Mouse (Mus musculus) gastrocnemius, adult 2 months (tissue): ENCODE measurements around the gene Adgrg1. TPM values are rescaled to one million over a fixed set of nuclear protein-coding genes. Genes with fewer than 3 reads are reported as not detected.

Source experiments
- DNase-seq: peaks from one replicate; pipeline ENCODE4 v3.0.0; 2022
- H3K27ac ChIP-seq: fragments of 200-600 bp; 2 replicates; pipeline ENCODE4 v1.8.1; 2022; ENCODE audit warnings: mild to moderate bottlenecking
- H3K4me3 ChIP-seq: fragments of 200-600 bp; 2 replicates; pipeline ENCODE4 v1.8.1; 2022; ENCODE audit warnings: mild to moderate bottlenecking, moderate library complexity
- CTCF ChIP-seq: fragments of 200-600 bp; IDR thresholded peaks from 2 replicates; pipeline ENCODE4 v1.8.1; 2022; ENCODE audit warnings: antibody characterized with exemption, mild to moderate bottlenecking, moderate library complexity
- intact Hi-C: fragments of 180-260 bp; cut with DNase I; formaldehyde crosslinking; loops from one replicate; pipeline ENCODE4 v1.15.1; 2025
- long read RNA-seq, 2 experiments: library from polyadenylated mRNA; stranded (forward); transcript quantifications; one replicate each; pipeline ENCODE4 v2.0.0; 2021
- total RNA-seq, 2 experiments: library from RNA; stranded (reverse); gene quantifications; 2 replicates each; pipeline ENCODE4 v1.2.3; 2021

Adgrg1 gene
- 10 to 100 TPM; 20.7 to 27.4 TPM for total RNA-seq
- long read RNA-seq, experiment 1, transcript Adgrg1-201 (14 exons, 3,574 nt), result major isoform, 35 of 65 reads
- long read RNA-seq, experiment 1, partial matches to known transcripts, result 10 of 65 reads
- long read RNA-seq, experiment 1, other reads (novel, unspliced or antisense), result 20 of 65 reads
- long read RNA-seq, experiment 2, transcript Adgrg1-201 (14 exons, 3,574 nt), result major isoform, 26 of 41 reads
- long read RNA-seq, experiment 2, partial matches to known transcripts, result 2 of 41 reads
- long read RNA-seq, experiment 2, other reads (novel, unspliced or antisense), result 13 of 41 reads

DNA sequence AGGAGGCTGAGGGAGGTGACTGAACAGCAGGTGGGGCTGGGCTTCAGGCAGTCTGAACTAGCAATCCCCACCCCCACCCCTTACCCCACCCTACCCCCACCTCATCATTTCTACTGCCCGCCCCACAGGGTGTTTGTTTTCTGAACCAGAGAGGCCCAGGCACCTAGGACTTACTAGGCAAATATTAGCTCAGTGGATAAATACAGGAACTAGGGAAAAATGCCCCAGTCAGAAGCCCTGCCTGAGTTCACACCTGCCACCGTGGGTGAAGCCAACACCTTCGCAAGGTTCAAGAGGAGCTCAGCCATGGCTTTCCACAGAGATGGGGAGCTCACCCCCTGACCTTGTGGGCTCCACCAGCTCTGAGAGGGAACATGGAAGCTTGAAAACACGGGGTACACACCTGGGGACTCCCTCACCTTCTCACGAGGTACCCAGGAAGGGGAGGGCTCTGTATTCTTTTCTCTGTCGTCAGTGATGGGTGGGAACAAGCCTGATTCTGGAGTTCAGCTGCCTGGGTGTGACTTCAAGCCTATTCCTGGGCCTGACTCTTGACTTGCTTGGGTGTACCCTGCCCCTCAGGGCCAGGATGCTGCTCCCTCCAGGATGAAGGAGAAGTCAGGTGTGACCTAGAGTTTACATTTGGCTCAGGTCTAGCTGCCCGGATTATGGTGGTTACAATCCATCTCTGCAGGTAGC lies at the start of gene Adgrg1:
Gene Adgrg1, plus strand, starts transcription at position 285 of the 699 bp plus-strand sequence.
- H3K27ac ChIP-seq, result no peak within 1 kb of the TSS
- no peak for TF ChIP-seq CTCF
- intact Hi-C loops, result no loop called here
- H3K4me3 ChIP-seq, result no peak within 1 kb of the TSS
- no peak for DNase-seq

- DNase-seq, result no peak
- intact Hi-C loops, result no loop called here
- Histone ChIP-seq H3K4me3 (no peak overlapping the region), H3K27ac (no peak overlapping the region)
- no peak for TF ChIP-seq CTCF
These were observed 46.3 kb upstream of the Adgrg1 start for GRCm38 (mm10) chr8:94928227-94928626.

DNA sequence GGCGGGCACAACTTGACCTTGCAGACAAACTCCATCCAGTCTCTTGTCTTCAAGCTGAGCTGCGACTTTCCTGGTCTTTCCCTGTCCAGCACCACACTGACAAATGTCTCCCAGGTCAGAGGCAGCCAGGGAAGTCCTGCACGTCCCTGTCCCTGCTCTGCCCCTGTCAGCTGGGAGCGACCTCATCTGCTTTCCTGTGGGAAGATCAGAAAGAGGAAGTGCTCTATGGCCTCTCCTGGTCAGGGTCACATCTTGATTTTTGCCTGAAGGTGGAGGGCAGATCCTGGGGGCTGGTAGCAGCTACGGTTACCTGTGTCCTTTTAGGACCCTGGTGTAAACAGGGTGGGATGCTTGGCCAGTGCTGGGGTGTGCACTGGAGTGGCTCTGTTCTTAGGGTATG lies 40.6 kb upstream of the Adgrg1 start:
- no peak for DNase-seq
- intact Hi-C loops, result no loop called here
- Histone ChIP-seq H3K4me3 (no peak overlapping the region), H3K27ac (no peak overlapping the region)
- TF ChIP-seq CTCF, result no peak

DNA sequence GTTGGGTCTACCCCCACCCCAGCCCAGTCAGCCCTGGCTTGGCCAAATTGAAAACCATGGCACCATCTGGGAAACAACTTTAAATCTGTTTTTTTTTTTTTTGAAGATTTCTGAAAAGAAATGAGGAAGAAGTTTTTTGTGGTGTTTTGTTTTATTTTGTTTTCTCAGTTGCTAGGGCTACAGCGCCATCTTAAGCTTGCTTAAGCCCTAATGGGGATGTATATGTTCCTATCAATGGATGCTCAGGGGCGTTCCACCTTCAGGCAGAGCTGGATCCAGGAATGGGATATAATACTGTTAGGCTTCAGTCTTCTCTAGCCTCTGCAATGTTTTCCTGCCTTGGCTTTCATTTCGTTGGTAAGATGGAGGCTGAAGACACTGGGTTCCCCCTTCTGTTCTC lies 39.4 kb upstream of the Adgrg1 start:
- no peak overlapping the region for H3K27ac ChIP-seq
- intact Hi-C loops, result no loop called here
- no peak for DNase-seq
- no peak for TF ChIP-seq CTCF
- H3K4me3 ChIP-seq, result no peak overlapping the region

- Histone ChIP-seq H3K27ac (no peak overlapping the region), H3K4me3 (no peak overlapping the region)
- TF ChIP-seq CTCF, result peak; percentile 96
- peak; percentile 61 for DNase-seq
- intact Hi-C loops, result no loop called here
These were observed 32.0 kb upstream of the Adgrg1 start for GRCm38 (mm10) chr8:94942566-94942965.

DNA sequence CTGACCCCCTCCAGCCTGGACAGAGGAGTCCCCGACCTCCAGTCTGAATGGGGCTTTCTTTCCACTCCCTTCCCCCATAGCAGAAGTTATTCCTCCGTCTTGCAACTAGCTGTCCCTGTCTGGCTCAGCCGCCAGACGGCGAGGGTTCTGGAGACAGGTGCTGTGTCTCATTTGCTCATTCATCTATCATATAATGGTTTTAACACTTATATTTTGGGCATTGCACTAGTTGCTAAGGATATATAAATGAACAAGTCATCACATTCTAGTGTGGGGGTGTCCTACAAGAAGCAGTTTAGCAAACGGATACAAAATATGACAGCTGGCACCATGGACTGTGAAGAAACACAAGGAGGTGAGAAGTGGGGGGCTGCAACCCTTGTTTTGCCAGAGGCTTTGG lies 29.4 kb upstream of the Adgrg1 start:
- DNase-seq, result no peak
- no peak overlapping the region for H3K4me3 ChIP-seq
- H3K27ac ChIP-seq, result no peak overlapping the region
- no peak for TF ChIP-seq CTCF
- intact Hi-C loops, result no loop called here

DNA sequence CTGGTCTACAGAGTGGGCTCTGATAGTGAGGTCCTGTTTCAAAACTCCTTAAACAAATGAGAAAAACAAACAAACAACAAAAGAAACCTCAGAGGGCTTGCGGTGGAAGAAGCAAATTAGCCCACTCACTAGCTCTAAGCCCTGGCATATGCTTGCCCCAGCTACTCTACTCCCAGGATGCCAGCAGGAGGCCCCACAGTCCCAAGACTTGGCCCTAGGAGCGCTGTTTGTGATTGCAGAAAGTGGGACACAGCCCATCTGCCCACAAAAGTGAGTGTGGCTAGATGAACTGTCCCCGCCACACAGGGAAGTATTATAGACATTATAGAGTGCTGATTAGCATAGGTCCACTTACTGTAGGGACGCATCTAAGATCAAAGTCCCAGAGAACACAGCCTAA lies 26.1 kb upstream of the Adgrg1 start:
- Histone ChIP-seq H3K27ac (no peak overlapping the region), H3K4me3 (no peak overlapping the region)
- intact Hi-C loops, result no loop called here
- no peak for TF ChIP-seq CTCF
- DNase-seq, result no peak

- no peak for DNase-seq
- intact Hi-C loops, result no loop called here
- TF ChIP-seq CTCF, result peak; percentile 16; the same call in 1 of the 2 replicates
- Histone ChIP-seq H3K27ac (no peak overlapping the region), H3K4me3 (no peak overlapping the region)
These were observed 25.5 kb upstream of the Adgrg1 start for GRCm38 (mm10) chr8:94949010-94949409.

DNA sequence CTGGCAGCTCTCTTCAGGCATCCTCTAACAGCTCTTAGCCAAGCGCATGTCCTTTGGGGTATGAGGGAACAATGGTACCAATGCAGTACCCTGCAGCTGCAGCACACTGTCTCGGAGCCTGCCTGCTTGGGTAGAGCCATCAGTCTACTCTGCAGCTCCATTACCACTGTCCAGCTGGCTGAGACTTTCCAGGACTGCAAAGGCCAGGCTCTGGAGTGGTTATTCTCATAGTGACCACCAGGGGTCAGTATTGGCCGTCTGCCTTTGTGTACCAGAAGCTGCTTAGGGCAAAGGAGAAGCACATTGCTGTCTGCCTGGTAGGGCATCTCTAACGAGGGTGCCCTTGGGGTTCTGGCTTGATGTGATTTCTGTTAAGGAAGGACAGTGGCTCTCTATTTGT lies 24.5 kb upstream of the Adgrg1 start:
- DNase-seq, result peak; percentile 71
- intact Hi-C loops, result loop anchor here (1.0 to 5.0 kb wide), 2 partner anchors 51 to 252 kb away; partner anchors contain the start of gene Kifc3
- H3K4me3 ChIP-seq, result no peak overlapping the region
- peak; percentile 99; the same call in 1 of the 2 replicates for TF ChIP-seq CTCF
- H3K27ac ChIP-seq, result no peak overlapping the region

GRCm38 (mm10) chr8:94950458-94950857 lies 24.1 kb upstream of the Adgrg1 start:
- no peak overlapping the region for H3K27ac ChIP-seq
- no peak overlapping the region for H3K4me3 ChIP-seq
- intact Hi-C loops, result loop anchor here (1.0 to 5.0 kb wide), 2 partner anchors 51 to 252 kb away; partner anchors contain the start of gene Kifc3
- TF ChIP-seq CTCF, result no peak
- DNase-seq, result no peak

DNA sequence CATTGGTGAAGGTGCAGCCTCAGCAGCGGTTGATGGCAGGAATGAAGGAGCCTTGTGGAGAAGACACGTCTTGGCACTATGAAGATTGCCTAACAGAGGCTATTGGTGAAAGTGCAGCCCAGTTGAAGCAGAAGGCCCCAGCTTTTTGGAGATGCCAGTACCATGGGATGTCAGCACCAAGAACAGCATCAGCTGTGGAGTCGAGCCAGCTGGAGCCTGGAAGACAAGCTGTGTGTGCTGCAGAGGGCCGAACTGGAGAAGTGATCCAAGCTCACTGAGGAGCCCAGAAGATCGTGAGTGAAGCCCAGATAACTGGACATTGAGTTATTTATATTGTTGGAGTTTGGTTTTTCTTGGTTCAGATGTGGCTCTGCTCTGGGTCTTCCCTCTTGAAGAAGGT lies 22.5 kb upstream of the Adgrg1 start:
- TF ChIP-seq CTCF, result no peak
- Histone ChIP-seq H3K27ac (no peak overlapping the region), H3K4me3 (no peak overlapping the region)
- intact Hi-C loops, result loop anchor here (5.0 kb wide), 1 partner anchor 250 kb away; the partner anchor contains the start of gene Kifc3
- DNase-seq, result no peak

GRCm38 (mm10) chr8:94953624-94954367 lies 20.8 kb upstream of the Adgrg1 start:
- TF ChIP-seq CTCF, result no peak
- no peak for DNase-seq
- Histone ChIP-seq H3K27ac (no peak overlapping the region), H3K4me3 (no peak overlapping the region)
- intact Hi-C loops, result loop anchor here (5.0 kb wide), 1 partner anchor 249 kb away; the partner anchor contains the start of gene Kifc3

DNA sequence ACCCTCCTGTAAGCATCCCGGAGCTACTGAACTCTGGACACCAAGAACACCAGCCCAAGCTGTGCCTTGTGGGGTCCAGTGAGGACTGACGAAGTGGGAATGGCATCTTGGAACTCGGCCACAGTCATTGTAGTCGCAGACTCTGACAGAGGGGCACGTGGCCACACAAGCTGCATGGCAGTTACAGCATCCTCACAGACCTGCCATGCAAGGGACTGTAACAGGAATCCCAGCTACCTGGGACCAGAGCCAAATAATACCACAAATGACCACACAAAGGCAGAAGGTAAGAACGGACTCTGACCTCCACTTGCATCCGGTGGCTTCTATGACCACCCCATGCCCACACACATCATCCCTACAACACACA lies 20.2 kb upstream of the Adgrg1 start:
- Histone ChIP-seq H3K27ac (no peak overlapping the region), H3K4me3 (no peak overlapping the region)
- intact Hi-C loops, result loop anchor here (5.0 kb wide), 1 partner anchor 248 kb away; the partner anchor contains the start of gene Kifc3
- no peak for DNase-seq
- TF ChIP-seq CTCF, result no peak
